Mouse (Mus musculus) midbrain, embryonic 10.5 days (tissue): ENCODE data around the gene Rsu1. TPM values are rescaled to one million over a fixed set of nuclear protein-coding genes. Genes with fewer than 3 reads are reported as not detected.

Experiments
- DNase-seq: peaks from one replicate; pipeline ENCODE4 v3.0.0-alpha.2; 2017; ENCODE audit warnings: low spot score
- H3K27ac ChIP-seq: fragments of 300-500 bp; sonication (generic); replicated peaks from 2 replicates; pipeline ENCODE4 v1.5.1; 2016; ENCODE audit warnings: mild to moderate bottlenecking
- H3K27me3 ChIP-seq: fragments of 300-500 bp; sonication (generic); 2 replicates; pipeline ENCODE4 v1.6.1; 2016; ENCODE audit warnings: low read depth, mild to moderate bottlenecking; ENCODE audit not compliant: poor library complexity, severe bottlenecking
- H3K36me3 ChIP-seq: fragments of 300-500 bp; sonication (generic); 2 replicates; pipeline ENCODE4 v1.6.1; 2016; ENCODE audit warnings: mild to moderate bottlenecking, moderate library complexity
- H3K4me1 ChIP-seq: fragments of 300-500 bp; sonication (generic); 2 replicates; pipeline ENCODE4 v1.6.1; 2016
- H3K4me3 ChIP-seq: fragments of 300-500 bp; sonication (generic); 2 replicates; pipeline ENCODE4 v1.5.1; 2016; ENCODE audit warnings: mild to moderate bottlenecking, moderate library complexity
- H3K9me3 ChIP-seq: fragments of 300-500 bp; sonication (generic); replicated peaks from 2 replicates; pipeline ENCODE4 v1.6.1; 2016; ENCODE audit warnings: mild to moderate bottlenecking
- WGBS: fragments of 180-500 bp; shearing (Covaris S2); methylation state at CpG from one replicate; pipeline ENCODE4 v1.1.7; 2016; 5-methylcytosine and 5-hydroxymethylcytosine counted together
- polyA plus RNA-seq: library from polyadenylated mRNA; unstranded; fragments of >200 nt; fragmentation: Nextera tagmentation; extraction: Ambion mirVana; gene quantifications from 2 replicates; pipeline ENCODE4 v1.2.1, GENCODE M21; 2016

The Rsu1 gene
- polyA plus RNA-seq, 1 experiment from 2014 or later, result 70.0 TPM

DNA sequence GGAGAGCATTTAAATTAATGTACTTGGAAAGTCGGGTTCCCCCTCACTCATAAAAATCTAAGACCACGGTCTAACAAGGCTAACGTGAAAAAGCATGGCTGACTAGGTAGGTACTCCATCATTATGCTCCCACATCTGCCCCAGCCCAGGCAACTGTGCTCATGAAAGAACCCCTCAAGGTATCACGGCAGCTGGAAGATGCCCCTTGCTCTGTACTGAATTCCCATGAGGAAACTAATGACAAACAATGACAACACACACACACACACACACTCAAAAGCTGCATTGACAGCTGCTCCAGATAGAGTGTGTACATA is 95.0 kb downstream of the Rsu1 start:
- Histone ChIP-seq H3K4me3 (no peak overlapping the region), H3K9me3 (no peaks in the 10 kb centered on the region), H3K27ac (no peak overlapping the region), H3K4me1 (peaks cover 22% of the 10 kb centered on the region), H3K27me3 (peaks cover 77% of the 10 kb centered on the region), H3K36me3 (no peaks in the 10 kb centered on the region)
- DNase-seq, result no peak
- 85% methylated on average over 4 of the region's 4 CpGs for WGBS

DNA sequence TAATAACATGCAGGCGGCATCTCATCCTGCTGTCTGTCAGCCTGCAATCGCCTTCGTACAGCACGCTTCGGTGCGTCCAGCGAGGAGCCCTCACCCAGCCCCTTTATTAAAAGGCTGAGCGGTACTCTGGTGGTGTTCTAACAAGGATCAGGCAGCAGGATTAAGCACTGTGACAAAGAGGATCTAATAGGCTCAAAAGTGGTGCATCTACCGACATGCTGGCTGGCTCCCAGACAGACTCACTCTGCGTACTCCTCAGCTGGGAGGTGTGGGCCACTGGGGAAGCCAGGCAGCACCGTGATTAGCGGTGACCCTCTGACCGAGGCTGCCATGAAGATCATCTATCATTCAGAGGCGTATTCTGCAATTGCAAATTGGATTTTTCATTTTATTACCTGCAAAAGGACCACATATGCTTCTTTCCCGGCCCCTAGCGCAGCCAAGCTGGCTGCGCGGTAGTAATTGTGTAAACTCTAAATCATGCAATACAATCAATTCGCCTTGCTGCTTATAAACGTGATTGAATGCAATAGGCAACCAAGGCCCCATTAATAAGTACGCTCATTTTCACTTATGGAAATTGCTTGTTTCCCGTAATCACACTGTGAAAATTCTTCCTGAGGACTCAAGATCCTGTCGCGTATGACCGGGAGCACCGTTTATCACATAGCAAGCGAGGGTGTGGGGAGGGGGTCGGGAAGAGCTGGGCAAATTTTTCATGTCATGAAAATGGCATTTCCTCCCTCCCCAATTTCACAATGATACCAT is 95.5 kb downstream of the Rsu1 start:
- H3K36me3 ChIP-seq, result no peaks in the 10 kb centered on the region
- H3K4me3 ChIP-seq, result 0 out of 2 replicates have a peak overlapping the region, but pooled peaks have one; percentile 11
- H3K27ac ChIP-seq, result no peak overlapping the region
- H3K27me3 ChIP-seq, result peaks cover 82% of the 10 kb centered on the region
- peaks cover 22% of the 10 kb centered on the region for H3K4me1 ChIP-seq
- WGBS, result 63% methylated on average over 28 of the region's 28 CpGs
- DNase-seq, result peak; percentile 57
- H3K9me3 ChIP-seq, result no peaks in the 10 kb centered on the region

DNA sequence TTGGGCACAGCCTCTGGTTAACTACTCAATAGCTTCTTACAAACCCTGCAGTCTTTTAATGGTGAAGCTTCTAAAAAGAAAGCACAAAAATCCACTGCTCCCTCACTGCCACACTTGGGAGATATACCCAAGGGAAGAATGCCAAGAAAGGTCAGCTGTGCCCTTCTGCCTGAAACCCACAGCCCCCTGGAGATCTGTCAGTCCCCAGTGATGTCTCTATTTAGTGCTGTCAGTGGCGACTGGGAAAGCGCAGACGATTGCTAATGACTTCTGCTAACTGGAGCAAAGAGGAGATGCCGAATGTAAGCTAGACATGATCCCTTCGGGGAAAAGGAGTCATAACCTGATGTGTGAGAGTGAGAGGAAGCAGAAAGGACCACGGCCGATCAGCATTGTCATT is 96.8 kb downstream of the Rsu1 start:
- Histone ChIP-seq H3K4me3 (no peak overlapping the region), H3K4me1 (peaks cover 22% of the 10 kb centered on the region), H3K36me3 (no peaks in the 10 kb centered on the region), H3K27me3 (peaks cover 91% of the 10 kb centered on the region), H3K9me3 (no peaks in the 10 kb centered on the region), H3K27ac (no peak overlapping the region)
- 62% methylated on average over 7 of the region's 7 CpGs for WGBS
- DNase-seq, result no peak

DNA sequence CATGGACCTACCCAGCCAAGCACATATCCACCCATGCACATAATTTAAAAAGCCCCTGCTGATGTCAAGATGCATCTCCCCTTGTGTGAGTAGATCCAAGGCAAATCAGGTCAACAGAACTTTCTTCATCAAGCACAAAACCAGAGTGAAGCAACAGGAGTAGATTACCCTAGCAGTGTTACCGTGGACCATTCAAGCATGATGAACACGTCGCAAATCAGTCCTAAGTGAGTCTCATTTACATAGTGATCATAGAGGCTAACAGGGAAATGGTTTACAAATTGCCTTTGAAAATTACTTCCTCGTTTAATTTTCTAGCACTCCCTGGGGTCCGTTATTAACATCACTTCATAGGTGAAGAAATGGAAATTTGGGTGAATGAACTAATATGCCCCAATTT is 100.6 kb downstream of the Rsu1 start:
- Histone ChIP-seq H3K27ac (no peak overlapping the region), H3K4me1 (peaks cover 14% of the 10 kb centered on the region), H3K36me3 (no peaks in the 10 kb centered on the region), H3K27me3 (peaks cover 56% of the 10 kb centered on the region), H3K9me3 (no peaks in the 10 kb centered on the region), H3K4me3 (no peak overlapping the region)
- 95% methylated on average over 5 of the region's 5 CpGs for WGBS
- no peak for DNase-seq

DNA sequence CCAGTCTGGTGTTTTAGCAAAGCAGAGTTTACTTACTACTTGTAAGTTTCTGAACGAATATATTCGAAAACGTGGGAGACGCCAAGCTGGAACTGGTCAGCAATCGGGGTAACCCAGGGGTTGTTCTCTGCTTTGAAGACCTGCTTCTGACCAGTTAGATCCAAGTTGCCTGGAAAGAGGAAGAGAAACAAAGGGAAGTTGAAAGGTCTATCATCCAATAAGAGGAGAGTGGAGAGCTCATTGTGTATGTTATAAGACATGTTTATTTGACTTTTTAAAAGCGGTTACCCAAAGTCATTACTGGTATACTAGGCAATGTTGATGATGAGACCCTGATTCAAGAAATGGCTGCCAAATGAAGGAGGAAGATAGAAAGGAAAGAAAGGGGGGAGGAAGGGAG is 101.3 kb downstream of the Rsu1 start:
- peaks cover 51% of the 10 kb centered on the region for H3K27me3 ChIP-seq
- no peak overlapping the region for H3K27ac ChIP-seq
- H3K4me3 ChIP-seq, result no peak overlapping the region
- DNase-seq, result no peak
- no peaks in the 10 kb centered on the region for H3K9me3 ChIP-seq
- H3K36me3 ChIP-seq, result no peaks in the 10 kb centered on the region
- 95% methylated on average over 6 of the region's 6 CpGs for WGBS
- peaks cover 7% of the 10 kb centered on the region for H3K4me1 ChIP-seq

DNA sequence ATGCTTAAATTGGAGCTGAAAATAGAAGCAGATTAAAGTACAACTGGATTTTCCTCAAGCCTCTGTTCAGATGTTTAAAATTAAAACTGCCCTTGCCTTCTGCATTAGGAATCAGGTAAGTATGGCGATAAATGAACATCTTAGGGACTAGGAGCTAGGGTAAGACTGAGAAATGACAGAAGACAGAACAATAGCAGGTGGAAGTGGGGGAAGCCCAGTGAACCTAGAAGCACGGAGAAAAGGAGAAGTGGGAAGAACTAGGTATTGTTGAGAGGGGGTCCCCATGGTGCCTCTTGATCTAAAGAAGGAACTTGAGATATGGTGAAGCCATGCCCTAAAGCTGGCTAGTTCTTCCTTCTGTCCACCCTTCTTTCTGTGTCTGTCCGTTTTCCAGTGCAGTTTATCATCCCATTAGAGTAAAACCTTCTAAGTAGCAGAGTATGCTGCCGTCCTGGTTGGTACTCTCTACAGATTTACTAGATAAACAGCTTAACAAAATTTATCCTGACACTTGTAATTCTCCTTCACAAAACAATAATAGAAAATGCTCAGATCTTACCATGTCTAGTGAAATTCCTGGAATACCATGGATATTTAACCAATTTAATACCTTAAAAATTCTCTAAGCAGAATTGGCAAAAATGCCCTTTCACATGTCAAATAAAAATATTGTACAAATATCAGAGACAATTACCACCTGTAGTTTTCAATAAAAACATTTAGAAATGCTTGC is 101.9 kb downstream of the Rsu1 start:
- H3K4me1 ChIP-seq, result peaks cover 1% of the 10 kb centered on the region
- DNase-seq, result no peak
- H3K9me3 ChIP-seq, result no peaks in the 10 kb centered on the region
- no peak overlapping the region for H3K4me3 ChIP-seq
- peaks cover 44% of the 10 kb centered on the region for H3K27me3 ChIP-seq
- no peak overlapping the region for H3K27ac ChIP-seq
- H3K36me3 ChIP-seq, result no peaks in the 10 kb centered on the region
- WGBS, result 78% methylated on average over 4 of the region's 4 CpGs

DNA sequence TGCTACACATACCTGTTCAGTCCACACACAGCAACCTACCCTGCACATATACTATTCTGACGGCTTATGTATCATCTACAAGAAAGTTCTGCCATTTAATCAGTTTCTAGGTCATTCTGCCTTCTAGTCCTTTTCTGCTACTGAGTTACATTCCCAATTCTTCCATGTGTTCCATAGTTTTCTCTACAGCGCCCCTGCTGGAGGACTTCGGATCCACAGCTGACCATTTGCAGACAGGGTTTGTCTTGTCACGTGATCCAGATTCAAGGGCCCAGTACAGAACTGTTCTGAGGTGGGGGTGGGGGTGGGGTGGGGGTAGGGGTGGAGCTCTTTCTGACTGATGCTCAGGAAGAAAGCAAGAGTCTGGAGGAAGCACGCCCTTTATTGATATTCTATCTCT is 102.5 kb downstream of the Rsu1 start:
- DNase-seq, result peak; percentile 66
- Histone ChIP-seq H3K36me3 (no peaks in the 10 kb centered on the region), H3K27me3 (peaks cover 39% of the 10 kb centered on the region), H3K4me1 (no peaks in the 10 kb centered on the region), H3K4me3 (no peak overlapping the region), H3K9me3 (no peaks in the 10 kb centered on the region), H3K27ac (no peak overlapping the region)
- 45% methylated on average over 5 of the region's 5 CpGs for WGBS

DNA sequence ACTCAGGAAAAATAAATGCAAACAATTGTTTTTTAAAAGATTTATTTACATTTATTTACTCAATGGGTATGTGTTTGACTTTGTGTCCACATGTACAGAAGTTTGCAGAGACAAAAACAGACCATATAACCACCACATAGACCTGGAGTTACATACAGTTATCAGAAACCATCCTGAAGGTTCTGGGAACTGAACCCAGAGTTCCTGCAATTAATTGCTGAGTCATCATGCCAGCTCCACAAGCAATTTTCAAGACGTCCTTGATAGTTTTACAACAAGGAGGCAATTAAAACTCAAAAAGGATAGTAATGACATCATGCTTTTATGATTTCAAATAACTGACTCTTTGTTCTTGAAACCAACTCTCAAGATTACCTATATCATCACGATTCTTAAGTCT is 109.5 kb downstream of the Rsu1 start:
- Histone ChIP-seq H3K36me3 (no peaks in the 10 kb centered on the region), H3K27ac (no peak overlapping the region)
- WGBS, result 91% methylated on average over 2 of the region's 2 CpGs

DNA sequence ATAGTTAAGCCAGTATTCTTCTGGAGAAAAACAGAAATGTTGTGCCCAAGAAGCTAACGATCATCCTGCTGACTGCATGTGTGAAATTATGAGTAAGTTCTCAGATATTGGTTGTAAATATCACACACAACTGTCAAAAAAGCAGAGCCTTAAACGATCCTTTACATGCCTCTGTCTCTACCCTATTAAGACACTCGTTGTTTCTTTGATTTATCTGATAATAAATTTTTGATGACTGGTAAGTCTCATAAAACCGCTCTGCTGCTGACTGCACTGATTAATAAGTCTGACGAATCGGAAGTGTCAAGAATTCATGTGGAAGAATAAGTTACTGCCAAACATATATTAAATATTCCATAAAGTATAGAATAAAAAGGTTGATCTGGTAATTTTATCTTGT is 126.0 kb downstream of the Rsu1 start:
- no peaks in the 10 kb centered on the region for H3K9me3 ChIP-seq
- H3K4me3 ChIP-seq, result no peak overlapping the region
- H3K27ac ChIP-seq, result no peak overlapping the region
- no peaks in the 10 kb centered on the region for H3K36me3 ChIP-seq
- no peaks in the 10 kb centered on the region for H3K27me3 ChIP-seq
- H3K4me1 ChIP-seq, result no peaks in the 10 kb centered on the region
- 91% methylated on average over 6 of the region's 6 CpGs for WGBS
- no peak for DNase-seq

More for the DNA sequence above, 109.5 kb downstream of the Rsu1 start:
- Histone ChIP-seq H3K9me3 (no peaks in the 10 kb centered on the region), H3K27me3 (no peaks in the 10 kb centered on the region), H3K4me1 (no peaks in the 10 kb centered on the region), H3K4me3 (no peak overlapping the region)
- DNase-seq, result no peak

DNA sequence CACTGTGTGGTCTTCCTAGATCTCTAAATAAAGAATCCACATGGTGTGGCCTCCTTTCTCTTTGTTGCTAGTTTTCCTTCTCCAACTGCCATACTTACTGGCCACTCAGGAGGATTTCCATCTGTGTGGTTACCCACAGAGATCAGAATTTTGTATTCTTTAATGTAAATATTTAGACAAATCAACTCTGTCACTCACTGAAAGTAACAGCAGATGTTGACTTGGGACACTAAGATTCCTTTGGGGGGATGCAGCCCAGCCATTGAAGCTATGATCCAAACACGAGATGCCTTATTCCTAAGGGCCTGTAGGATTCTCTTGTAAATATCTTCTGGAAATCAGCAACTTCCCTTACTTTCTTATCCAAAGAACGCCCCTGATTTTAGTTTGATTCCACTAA is 136.3 kb downstream of the Rsu1 start:
- no peak for DNase-seq
- H3K4me3 ChIP-seq, result no peak overlapping the region
- H3K9me3 ChIP-seq, result no peaks in the 10 kb centered on the region
- H3K36me3 ChIP-seq, result no peaks in the 10 kb centered on the region
- H3K27ac ChIP-seq, result no peak overlapping the region
- peaks cover 3% of the 10 kb centered on the region for H3K4me1 ChIP-seq
- no peaks in the 10 kb centered on the region for H3K27me3 ChIP-seq
- WGBS, result 76% methylated on average over 2 of the region's 2 CpGs

DNA sequence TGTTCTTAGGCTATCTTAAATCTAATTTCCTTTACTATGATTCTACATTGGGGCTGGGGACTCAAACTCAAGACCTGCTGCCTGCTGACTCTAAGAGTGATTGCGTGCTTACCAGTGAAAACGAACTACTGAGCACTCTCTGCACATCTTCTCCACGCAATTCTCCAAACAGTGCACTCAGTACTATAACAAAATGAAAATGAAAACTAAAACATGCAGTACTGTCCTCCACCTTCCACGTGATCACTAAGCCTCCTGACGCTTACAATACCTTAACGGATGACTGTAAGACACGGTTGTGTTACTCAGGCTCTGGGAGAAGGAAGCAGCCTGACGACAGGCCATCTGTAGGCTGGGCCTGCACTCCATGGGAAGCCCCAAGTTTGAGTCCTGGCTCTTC is 138.4 kb downstream of the Rsu1 start:
- no peak overlapping the region for H3K4me3 ChIP-seq
- 90% methylated on average over 8 of the region's 8 CpGs for WGBS
- no peak overlapping the region for H3K27ac ChIP-seq
- no peaks in the 10 kb centered on the region for H3K9me3 ChIP-seq
- H3K27me3 ChIP-seq, result no peaks in the 10 kb centered on the region
- no peak for DNase-seq
- no peaks in the 10 kb centered on the region for H3K36me3 ChIP-seq
- peaks cover 11% of the 10 kb centered on the region for H3K4me1 ChIP-seq

DNA sequence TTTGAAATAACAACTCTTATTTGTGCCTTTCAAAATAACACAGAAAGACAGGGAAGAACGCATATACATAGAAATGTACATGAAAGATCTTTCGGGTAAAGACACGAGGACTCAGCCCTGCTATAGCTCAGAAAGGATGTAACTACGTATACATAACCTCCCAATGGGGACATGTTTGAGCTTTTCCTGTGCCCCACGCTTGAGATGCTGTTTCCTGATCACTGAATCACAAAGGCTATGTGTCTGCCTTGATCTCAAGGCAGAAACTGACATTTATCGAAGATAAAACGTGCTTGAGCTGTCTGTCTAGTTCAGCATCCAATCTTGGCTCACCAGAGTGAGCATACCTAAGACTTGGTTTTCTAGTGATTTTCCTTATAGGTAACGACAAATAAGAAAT is 138.8 kb downstream of the Rsu1 start:
- DNase-seq, result no peak
- Histone ChIP-seq H3K4me3 (no peak overlapping the region), H3K9me3 (no peaks in the 10 kb centered on the region), H3K27ac (no peak overlapping the region), H3K27me3 (no peaks in the 10 kb centered on the region), H3K36me3 (no peaks in the 10 kb centered on the region), H3K4me1 (peaks cover 11% of the 10 kb centered on the region)
- 90% methylated on average over 8 of the region's 8 CpGs for WGBS

DNA sequence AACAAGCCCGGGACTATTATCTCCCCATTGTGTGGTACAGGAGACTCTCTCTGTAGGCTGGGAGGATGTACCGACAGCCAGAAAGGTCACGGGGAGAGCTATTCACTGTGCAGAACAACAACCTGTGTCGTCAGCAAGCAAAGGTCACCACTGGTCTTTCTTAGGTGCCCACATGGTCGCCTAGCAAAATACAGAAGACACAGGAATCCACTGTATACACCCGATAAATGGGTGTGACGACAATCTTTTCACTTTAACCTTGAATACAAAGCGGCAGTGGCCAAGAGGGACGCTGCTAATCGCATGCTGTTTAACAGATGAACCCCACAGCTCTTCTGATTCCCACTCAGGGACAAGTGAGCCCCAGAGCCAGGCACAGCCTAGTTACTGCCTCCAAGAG is 141.4 kb downstream of the Rsu1 start:
- no peak for DNase-seq
- WGBS, result 59% methylated on average over 10 of the region's 10 CpGs
- no peak overlapping the region for H3K27ac ChIP-seq

More for the DNA sequence above, 141.4 kb downstream of the Rsu1 start:
- H3K9me3 ChIP-seq, result no peaks in the 10 kb centered on the region
- H3K27me3 ChIP-seq, result no peaks in the 10 kb centered on the region
- H3K4me3 ChIP-seq, result no peak overlapping the region
- no peaks in the 10 kb centered on the region for H3K36me3 ChIP-seq
- H3K4me1 ChIP-seq, result peaks cover 11% of the 10 kb centered on the region
